Mouse (Mus musculus) lung, postnatal 0 days (tissue): ENCODE measurements around the gene Glp2r.

Experiments
- CTCF ChIP-seq: IDR thresholded peaks from 2 replicates; pipeline ENCODE4 v1.5.1; 2016; ENCODE audit warnings: antibody characterized with exemption, mild to moderate bottlenecking
- EP300 ChIP-seq: IDR thresholded peaks from 2 replicates; pipeline ENCODE4 v1.6.1; 2016; ENCODE audit warnings: antibody characterized with exemption, mild to moderate bottlenecking, control low read depth

DNA sequence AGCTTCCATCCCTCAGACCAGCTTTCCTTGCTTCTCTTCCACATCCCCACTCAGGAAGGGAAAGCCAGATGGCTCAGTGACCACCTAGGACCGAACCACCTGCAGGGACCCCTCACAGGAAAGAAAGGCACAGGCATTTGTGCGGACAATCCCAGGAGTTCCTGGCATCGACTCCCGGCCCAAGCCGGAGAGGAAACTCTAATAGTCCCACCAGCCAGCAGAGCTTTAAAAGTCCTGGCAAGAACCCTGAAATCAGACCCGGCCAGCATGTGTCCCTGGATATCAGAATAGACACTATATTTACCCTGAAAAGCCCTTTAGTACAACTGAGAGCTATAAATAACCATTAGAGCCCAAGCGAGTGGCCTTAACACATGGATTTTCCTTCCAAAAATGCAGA lies 27.0 kb upstream of the Glp2r start, which contains the start of gene Dhrs7c:
- no peak for TF ChIP-seq CTCF
- TF ChIP-seq EP300, result no peak
